Mouse (Mus musculus) gastrocnemius, postnatal 4 days (tissue): ENCODE results near the gene Sestd1. TPM values are rescaled to one million over a fixed set of nuclear protein-coding genes. Genes with fewer than 3 reads are reported as not detected.

Experiments used
- DNase-seq, 2 experiments: peaks; one replicate each; pipeline ENCODE4 v3.0.0; 2021 to 2022; ENCODE audit warnings: low spot score in 2 of 2, mixed read lengths in 2 of 2
- total RNA-seq, 2 experiments: library from RNA; stranded (reverse); gene quantifications; 2 replicates each; pipeline ENCODE4 v1.2.3; 2021

The Sestd1 gene
- total RNA-seq, 2 experiments from 2014 or later, result 25.3 to 30.0 TPM

- no peak for DNase-seq
Measured at GRCm38 (mm10) chr2:77272953-77273352, 7.4 kb downstream of the Sestd1 start.

GRCm38 (mm10) chr2:77270781-77271180 is 9.6 kb downstream of the Sestd1 start:
- DNase-seq, result no peak

GRCm38 (mm10) chr2:77270136-77270535 is 10.3 kb downstream of the Sestd1 start:
- no peak for DNase-seq

GRCm38 (mm10) chr2:77268612-77269239 is 11.7 kb downstream of the Sestd1 start:
- no peak for DNase-seq

- DNase-seq, result no peak
Measured at GRCm38 (mm10) chr2:77266931-77267330, 13.5 kb downstream of the Sestd1 start.

- no peak for DNase-seq
Measured at GRCm38 (mm10) chr2:77266011-77266410, 14.4 kb downstream of the Sestd1 start.

GRCm38 (mm10) chr2:77265301-77265700 is 15.1 kb downstream of the Sestd1 start:
- no peak for DNase-seq

GRCm38 (mm10) chr2:77264550-77264949 is 15.8 kb downstream of the Sestd1 start:
- DNase-seq, result no peak

- DNase-seq, result no peak
Measured at GRCm38 (mm10) chr2:77263477-77264435, 16.6 kb downstream of the Sestd1 start.

GRCm38 (mm10) chr2:77260134-77260533 is 20.3 kb downstream of the Sestd1 start:
- DNase-seq, result no peak

- no peak for DNase-seq
Measured at GRCm38 (mm10) chr2:77253227-77253626, 27.2 kb downstream of the Sestd1 start.

GRCm38 (mm10) chr2:77251736-77252135 is 28.7 kb downstream of the Sestd1 start:
- DNase-seq, result no peak

GRCm38 (mm10) chr2:77249771-77250681 is 30.4 kb downstream of the Sestd1 start:
- peak in 1 of 2 experiments; percentile 51 for DNase-seq

- DNase-seq, result no peak
Measured at GRCm38 (mm10) chr2:77248416-77248815, 32.0 kb downstream of the Sestd1 start.

- no peak for DNase-seq
Measured at GRCm38 (mm10) chr2:77247200-77247830, 33.1 kb downstream of the Sestd1 start.

GRCm38 (mm10) chr2:77245806-77246205 is 34.6 kb downstream of the Sestd1 start:
- DNase-seq, result no peak

GRCm38 (mm10) chr2:77242248-77242647 is 38.1 kb downstream of the Sestd1 start:
- DNase-seq, result no peak

GRCm38 (mm10) chr2:77238607-77239006 is 41.8 kb downstream of the Sestd1 start:
- DNase-seq, result no peak

- DNase-seq, result no peak
Measured at GRCm38 (mm10) chr2:77238046-77238445, 42.3 kb downstream of the Sestd1 start.

- DNase-seq, result no peak
Measured at GRCm38 (mm10) chr2:77236860-77237259, 43.5 kb downstream of the Sestd1 start.

GRCm38 (mm10) chr2:77235896-77236295 is 44.5 kb downstream of the Sestd1 start:
- DNase-seq, result no peak
